Mouse (Mus musculus) central nervous system, embryonic 14 days (tissue): ENCODE data around the gene St14. TPM values are rescaled to one million over a fixed set of nuclear protein-coding genes. Genes with fewer than 3 reads are reported as not detected.

Experiments
- polyA plus RNA-seq: library from polyadenylated mRNA; depleted of rRNA; stranded (reverse); fragments of >200 nt; gene quantifications from 2 replicates; pipeline ENCODE4 v1.2.3, GENCODE M21; 2012; rRNA removed

St14 gene
- 0.58 and 2.6 TPM in 2 replicates for polyA plus RNA-seq

DNA sequence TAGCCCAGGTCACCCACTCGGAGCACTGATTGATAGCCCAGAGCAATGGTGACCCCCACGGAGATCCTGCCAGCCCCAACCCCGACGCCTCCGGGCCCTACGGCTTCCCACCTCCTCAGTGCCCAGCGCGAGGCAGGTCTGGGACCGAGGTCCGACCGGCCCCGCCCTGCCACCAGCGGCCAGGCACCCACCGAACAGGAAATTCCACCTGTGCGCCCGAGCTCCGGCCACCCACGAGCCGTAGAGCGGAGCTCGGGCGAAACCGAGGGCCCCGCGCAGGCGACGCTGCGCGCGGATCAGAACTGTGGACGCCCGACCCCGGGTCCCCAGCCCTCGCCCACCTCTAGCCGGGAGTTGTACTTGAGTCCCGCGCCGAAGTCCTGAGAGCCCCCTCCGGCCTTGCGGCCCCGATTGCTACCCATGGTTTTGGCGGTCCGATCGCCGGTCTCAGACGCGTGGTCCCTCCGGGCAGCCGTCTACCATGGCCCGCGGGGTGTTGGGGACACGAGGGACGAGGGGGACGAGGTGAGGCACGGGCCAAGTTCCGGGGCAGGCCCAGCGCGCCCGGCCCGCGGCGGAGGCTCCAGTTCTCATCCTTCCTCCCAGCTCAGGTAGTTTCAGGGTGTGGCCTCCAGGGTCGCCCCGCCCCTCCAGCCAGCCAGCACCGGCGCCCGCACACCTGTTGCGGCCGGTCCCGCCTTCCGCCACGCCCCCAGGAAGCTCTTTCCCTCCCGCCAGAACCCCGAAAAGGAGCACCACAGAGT, at the start of gene St14:
St14 (minus strand) TSS at position 649 of the 764 bp plus-strand sequence.

Other genes with a start within 250 kb of the St14 start
- 3.9 and 8.0 TPM in 2 replicates for gene Adamts15, start 209.4 kb downstream of the St14 start, polyA plus RNA-seq
- 1.2 and 1.8 TPM in 2 replicates for gene Adamts8, start 189.3 kb downstream of the St14 start, polyA plus RNA-seq
- gene Zbtb44, start 101.2 kb downstream of the St14 start, polyA plus RNA-seq: 6.0 and 6.3 TPM in 2 replicates
- 287 and 318 TPM in 2 replicates for gene Aplp2, start 80.0 kb upstream of the St14 start, polyA plus RNA-seq
- 25.7 and 28.4 TPM in 2 replicates for gene Prdm10, start 148.7 kb upstream of the St14 start, polyA plus RNA-seq